Mouse (Mus musculus) hindbrain, embryonic 14.5 days (tissue): Measurements from ENCODE around the gene Plekho1. TPM values are rescaled to one million over a fixed set of nuclear protein-coding genes. Genes with fewer than 3 reads are reported as not detected.
A peak's percentile ranks its signal among the peaks of the same experiment; 100 is the strongest.
"Not testable (repeated sequence)": the region's sequence is repeated elsewhere in the genome, so short reads cannot be mapped to it uniquely, and the experiment has no call there.

Experiments
- ATAC-seq: fragments of 200-750 bp; cut with Nextera tagmentation; 2 replicates; pipeline ENCODE4 v1.8.0; 2017; ENCODE audit warnings: moderate number of reproducible peaks, mild to moderate bottlenecking, moderate TSS enrichment, moderate library complexity; ENCODE audit not compliant: low FRiP score
- DNase-seq: peaks from one replicate; pipeline ENCODE4 v3.0.0-alpha.2; 2015; ENCODE audit warnings: low spot score
- H3K27ac ChIP-seq: fragments of 300-500 bp; sonication (generic); 2 replicates; pipeline ENCODE4 v1.5.1; 2014; ENCODE audit warnings: mild to moderate bottlenecking, moderate library complexity
- H3K27me3 ChIP-seq: fragments of 300-500 bp; sonication (generic); 2 replicates; pipeline ENCODE4 v1.6.1; 2014; ENCODE audit warnings: mild to moderate bottlenecking, low read length, mixed read lengths; ENCODE audit not compliant: control insufficient read depth, insufficient read depth
- H3K36me3 ChIP-seq: fragments of 300-500 bp; sonication (generic); replicated peaks from 2 replicates; pipeline ENCODE4 v1.6.1; 2014; ENCODE audit not compliant: control insufficient read depth, insufficient read depth
- H3K4me1 ChIP-seq: fragments of 300-500 bp; sonication (generic); replicated peaks from 2 replicates; pipeline ENCODE4 v1.6.1; 2014; ENCODE audit warnings: antibody characterized with exemption, low read length, mixed read lengths; ENCODE audit not compliant: control insufficient read depth, insufficient read depth
- H3K4me2 ChIP-seq: fragments of 300-500 bp; sonication (generic); replicated peaks from 2 replicates; pipeline ENCODE4 v1.6.1; 2014; ENCODE audit warnings: mild to moderate bottlenecking, moderate library complexity
- H3K4me3 ChIP-seq: fragments of 300-500 bp; sonication (generic); replicated peaks from 2 replicates; pipeline ENCODE4 v1.5.1; 2014; ENCODE audit warnings: mild to moderate bottlenecking, low read length
- H3K9ac ChIP-seq: fragments of 300-500 bp; sonication (generic); 2 replicates; pipeline ENCODE4 v1.6.1; 2014
- H3K9me3 ChIP-seq: fragments of 300-500 bp; sonication (generic); 2 replicates; pipeline ENCODE4 v1.6.1; 2016; ENCODE audit warnings: low read length; ENCODE audit not compliant: control insufficient read depth
- WGBS: fragments of 180-500 bp; shearing (Covaris S2); extraction: QIAGEN DNeasy Blood & Tissue Kit; methylation state at CpG from one replicate; pipeline ENCODE4 v1.1.7; 2014; 5-methylcytosine and 5-hydroxymethylcytosine counted together
- polyA plus RNA-seq: library from polyadenylated mRNA; unstranded; fragments of >200 nt; fragmentation: Nextera tagmentation; extraction: Ambion mirVana; gene quantifications from 2 replicates; pipeline ENCODE4 v1.2.1, GENCODE M21; 2014

Plekho1 gene
- polyA plus RNA-seq, 1 experiment from 2014 or later = 49.0 TPM

DNA sequence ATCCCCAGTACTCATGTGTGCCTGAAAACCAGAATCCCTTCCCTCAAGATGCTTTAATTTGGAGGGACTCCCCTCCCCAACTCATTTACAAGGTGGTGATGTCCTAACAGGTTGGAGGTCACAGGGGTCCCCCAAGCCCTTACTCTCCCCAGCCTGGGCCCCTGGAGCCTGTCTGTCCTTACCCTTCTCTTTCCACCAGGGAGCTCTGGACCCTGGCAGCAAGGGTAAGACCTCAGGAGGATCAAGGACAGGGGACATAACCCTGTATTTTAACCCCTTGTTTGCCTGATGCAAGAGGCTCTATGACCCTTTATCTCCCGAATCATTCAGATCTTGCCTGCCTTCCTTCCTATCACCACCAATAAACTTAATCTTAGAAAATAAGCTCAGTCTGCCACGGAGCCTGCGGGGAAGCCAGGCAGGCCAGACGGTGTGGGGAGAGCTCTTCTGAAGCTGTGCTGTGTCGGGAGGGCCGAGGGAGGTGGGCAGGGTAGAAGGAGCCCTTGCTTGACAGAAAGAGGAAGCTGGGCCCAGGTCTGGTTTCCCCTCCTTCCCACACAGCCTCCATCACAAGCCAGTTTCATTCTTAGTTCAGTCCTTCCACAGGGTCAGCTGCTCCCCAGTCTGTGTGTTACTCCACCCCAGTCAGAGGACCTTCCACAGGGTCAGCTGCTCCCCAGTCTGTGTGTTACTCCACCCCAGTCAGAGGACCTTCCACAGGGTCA lies 8.3 kb downstream of the Plekho1 start:
- Histone ChIP-seq H3K4me3 (no peak overlapping the region), H3K9me3 (no peaks in the 10 kb centered on the region), H3K36me3 (peaks cover 55% of the 10 kb centered on the region), H3K4me1 (peaks cover 33% of the 10 kb centered on the region), H3K27ac (no peak overlapping the region), H3K27me3 (no peaks in the 10 kb centered on the region), H3K9ac (no peak overlapping the region), H3K4me2 (no peak overlapping the region)
- ATAC-seq (no peak), DNase-seq (no peak)
- 76% methylated on average over 6 of the region's 6 CpGs for WGBS

DNA sequence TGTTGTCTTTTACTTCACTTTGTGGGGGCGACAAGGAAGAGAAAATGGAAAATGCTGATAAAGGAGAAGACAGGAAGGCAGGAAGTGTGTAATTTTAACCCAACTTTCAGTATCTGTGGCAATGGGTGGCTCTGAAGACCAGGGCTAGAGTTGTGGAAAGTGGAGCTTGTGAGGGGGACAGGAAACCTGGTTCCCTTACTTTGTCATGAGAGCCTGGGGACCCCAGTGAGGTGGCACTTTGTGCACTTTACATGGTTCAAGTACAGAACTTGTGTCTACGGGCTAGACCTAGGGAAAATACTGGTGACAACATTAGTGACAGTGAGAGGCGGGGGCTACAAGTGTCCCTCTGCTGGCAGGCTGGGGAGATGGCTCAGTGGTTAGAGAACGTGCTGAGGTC lies 8.8 kb downstream of the Plekho1 start:
- ATAC-seq (no peak), DNase-seq (no peak)
- Histone ChIP-seq H3K9me3 (no peaks in the 10 kb centered on the region), H3K27ac (no peak overlapping the region), H3K4me1 (peaks cover 27% of the 10 kb centered on the region), H3K4me3 (no peak overlapping the region), H3K4me2 (no peak overlapping the region), H3K27me3 (no peaks in the 10 kb centered on the region), H3K36me3 (peaks cover 50% of the 10 kb centered on the region), H3K9ac (no peak overlapping the region)
- WGBS = 69% methylated on average over 4 of the region's 4 CpGs

GRCm38 (mm10) chr3:95986001-95986622 lies 9.7 kb downstream of the Plekho1 start:
- peak; percentile 5; the same call in 1 of the 2 replicates for ATAC-seq

GRCm38 (mm10) chr3:95985209-95986000 lies 10.4 kb downstream of the Plekho1 start:
- ATAC-seq = peak; percentile 93
- H3K27me3 ChIP-seq = no peaks in the 10 kb centered on the region
- H3K4me1 ChIP-seq = peaks cover 26% of the 10 kb centered on the region
- H3K9me3 ChIP-seq = no peaks in the 10 kb centered on the region
- peak overlapping the region; percentile 94 for H3K27ac ChIP-seq
- H3K36me3 ChIP-seq = peaks cover 34% of the 10 kb centered on the region
- peak overlapping the region; percentile 37 for H3K9ac ChIP-seq
- H3K4me3 ChIP-seq = 0 out of 2 replicates have a peak overlapping the region, but pooled peaks have one; percentile 2
- peak overlapping the region; percentile 48 for H3K4me2 ChIP-seq
- peak; percentile 73 for DNase-seq
- WGBS = 4% methylated on average over 12 of the region's 12 CpGs

More at GRCm38 (mm10) chr3:95986001-95986622, 9.7 kb downstream of the Plekho1 start:
- Histone ChIP-seq H3K36me3 (peaks cover 41% of the 10 kb centered on the region), H3K4me2 (peak overlapping the region; percentile 48), H3K4me1 (peaks cover 26% of the 10 kb centered on the region), H3K27me3 (no peaks in the 10 kb centered on the region), H3K27ac (peak overlapping the region; percentile 94), H3K4me3 (peak overlapping the region; percentile 1; the same call in 1 of the 2 replicates), H3K9me3 (no peaks in the 10 kb centered on the region), H3K9ac (peak overlapping the region; percentile 37)
- DNase-seq = peak; percentile 53
- WGBS = 2% methylated on average over 21 of the region's 21 CpGs

DNA sequence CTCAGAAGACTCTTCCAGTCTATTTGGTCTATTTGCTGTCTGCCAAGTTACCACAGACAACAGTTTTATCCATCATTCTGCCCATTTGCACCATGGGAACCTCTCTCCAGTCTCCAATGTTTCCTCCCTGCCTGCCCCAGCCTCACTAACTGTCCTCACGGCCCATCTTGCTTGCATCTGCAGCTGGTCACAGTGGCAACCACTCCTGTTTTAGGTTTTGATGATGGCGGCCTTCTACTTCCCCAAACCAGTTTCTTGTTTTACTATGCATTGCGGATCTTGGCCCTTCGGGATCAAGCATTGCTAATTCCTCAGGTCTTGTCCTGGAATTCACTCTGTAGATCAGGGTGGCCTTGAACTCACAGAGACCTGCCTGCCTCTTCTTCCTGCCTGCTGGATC lies 13.7 kb downstream of the Plekho1 start:
- H3K9me3 ChIP-seq = no peaks in the 10 kb centered on the region
- no peak overlapping the region for H3K27ac ChIP-seq
- 0 out of 2 replicates have a peak, but pooled peaks cover 3% of the 10 kb centered on the region for H3K36me3 ChIP-seq
- no peak overlapping the region for H3K9ac ChIP-seq
- H3K4me2 ChIP-seq = no peak overlapping the region
- ATAC-seq (no peak), DNase-seq (no peak)
- peaks cover 26% of the 10 kb centered on the region for H3K4me1 ChIP-seq
- 93% methylated on average over 4 of the region's 4 CpGs for WGBS
- no peaks in the 10 kb centered on the region for H3K27me3 ChIP-seq
- no peak overlapping the region for H3K4me3 ChIP-seq

GRCm38 (mm10) chr3:95980276-95980970 lies 15.4 kb downstream of the Plekho1 start:
- no peaks in the 10 kb centered on the region for H3K36me3 ChIP-seq
- H3K27me3 ChIP-seq = no peaks in the 10 kb centered on the region
- no peak overlapping the region for H3K9ac ChIP-seq
- H3K4me3 ChIP-seq = no peak overlapping the region
- DNase-seq = no peak
- H3K4me1 ChIP-seq = peaks cover 10% of the 10 kb centered on the region
- no peak for ATAC-seq
- WGBS = 87% methylated on average over 12 of the region's 12 CpGs
- H3K4me2 ChIP-seq = no peak overlapping the region
- H3K27ac ChIP-seq = no peak overlapping the region
- no peaks in the 10 kb centered on the region for H3K9me3 ChIP-seq

DNA sequence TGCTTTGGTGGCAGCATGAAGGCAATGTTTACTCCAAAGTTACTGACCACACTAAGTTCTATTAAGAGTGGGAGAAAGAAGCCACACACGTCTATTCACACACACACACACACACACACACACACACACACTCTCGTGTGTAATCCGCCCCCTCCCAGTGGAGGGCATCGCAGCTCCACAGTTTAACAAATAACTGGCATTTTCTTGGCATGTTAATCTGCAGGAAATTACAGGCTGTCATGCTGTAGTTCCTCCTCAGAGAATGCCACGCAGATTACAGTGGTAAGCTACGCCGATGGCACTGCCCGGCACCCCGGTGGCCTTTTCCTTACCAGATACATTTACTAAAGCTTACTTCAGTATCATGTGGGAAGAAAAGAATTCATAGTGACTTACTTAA lies 17.5 kb downstream of the Plekho1 start:
- Histone ChIP-seq H3K4me2 (no peak overlapping the region), H3K4me1 (peaks cover 9% of the 10 kb centered on the region; the same call in 1 of the 2 replicates), H3K36me3 (no peaks in the 10 kb centered on the region), H3K27ac (no peak overlapping the region), H3K27me3 (no peaks in the 10 kb centered on the region), H3K4me3 (no peak overlapping the region), H3K9me3 (no peaks in the 10 kb centered on the region), H3K9ac (no peak overlapping the region)
- DNase-seq = no peak
- ATAC-seq = no peak
- 72% methylated on average over 9 of the region's 9 CpGs for WGBS

- not testable (repeated sequence) for H3K9ac ChIP-seq, ATAC-seq, H3K4me2 ChIP-seq, H3K4me3 ChIP-seq, H3K36me3 ChIP-seq, H3K27ac ChIP-seq, DNase-seq, H3K9me3 ChIP-seq, H3K27me3 ChIP-seq
- 91% methylated on average over 6 of the region's 7 CpGs for WGBS
- H3K4me1 ChIP-seq = peaks cover 16% of the 10 kb centered on the region; the same call in 1 of the 2 replicates
Observed at GRCm38 (mm10) chr3:95977587-95977986, 18.2 kb downstream of the Plekho1 start.
